Mouse (Mus musculus) neutrophil, adult 65 days (primary cell): ENCODE measurements around the gene Gm14819. TPM values are rescaled to one million over a fixed set of nuclear protein-coding genes. Genes with fewer than 3 reads are reported as not detected.

Experiments used
- total RNA-seq: library from RNA; stranded (reverse); gene quantifications from 2 replicates; pipeline ENCODE4 v1.2.4, GENCODE M21; 2023

Gm14819 gene
- total RNA-seq: not detected in 2 replicates

DNA sequence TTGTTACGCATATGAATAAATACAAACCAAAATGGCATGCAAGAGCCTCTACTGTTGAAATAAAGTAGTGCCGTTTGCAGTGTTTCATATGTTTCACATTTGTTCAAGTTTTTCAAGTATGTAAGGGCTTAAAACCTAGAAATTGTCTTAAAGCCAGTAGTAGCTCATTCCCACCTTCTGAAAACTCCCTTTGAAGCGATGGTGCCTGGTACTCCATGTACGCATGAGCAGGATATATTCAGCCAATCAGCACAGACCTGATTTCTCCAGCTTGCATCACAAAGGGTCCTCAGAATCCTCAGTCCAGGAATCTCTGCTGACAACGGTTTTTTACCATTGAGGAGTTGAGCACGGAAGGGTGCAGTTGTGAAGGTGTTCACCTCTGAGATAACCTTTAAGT lies at the start of gene Gm14819:
Gene Gm14819, plus strand, starts transcription at position 301 of the 400 bp plus-strand sequence.

